Mouse (Mus musculus) liver, embryonic 14.5 days (tissue): ENCODE data around the gene Blnk. TPM values are rescaled to one million over a fixed set of nuclear protein-coding genes. Genes with fewer than 3 reads are reported as not detected.

Experiments
- ATAC-seq: fragments of 200-750 bp; cut with Nextera tagmentation; 2 replicates; pipeline ENCODE4 v1.8.0; 2017; ENCODE audit warnings: moderate number of reproducible peaks, mild to moderate bottlenecking, moderate library complexity; ENCODE audit not compliant: insufficient read depth
- DNase-seq, 3 experiments: peaks; one replicate each; pipeline ENCODE4 v3.0.0-alpha.2; 2012 to 2013; ENCODE audit warnings: low read depth in 3 of 3, low spot score in 3 of 3
- H3K27ac ChIP-seq: fragments of 300-500 bp; sonication (generic); 2 replicates; pipeline ENCODE4 v1.5.1; 2014; ENCODE audit warnings: moderate library complexity, mild to moderate bottlenecking, control low read depth, inconsistent platforms
- H3K27me3 ChIP-seq: fragments of 300-500 bp; sonication (generic); 2 replicates; pipeline ENCODE4 v1.6.1; 2014; ENCODE audit warnings: mild to moderate bottlenecking, low read length, moderate library complexity; ENCODE audit not compliant: control insufficient read depth, insufficient read depth
- H3K36me3 ChIP-seq: fragments of 300-500 bp; sonication (generic); replicated peaks from 2 replicates; pipeline ENCODE4 v1.6.1; 2014; ENCODE audit warnings: low read depth; ENCODE audit not compliant: control insufficient read depth, insufficient read depth
- H3K4me1 ChIP-seq, 2 experiments: fragments of 200-500 bp in 1 of 2; fragments of 300-500 bp in 1 of 2; sonication (generic) in 1 of 2; replicated peaks; 2 replicates each; pipeline ENCODE4 v1.6.1; 2012 to 2014; ENCODE audit warnings: antibody characterized with exemption in 1 of 2, inconsistent platforms in 1 of 2, low read length in 1 of 2; ENCODE audit not compliant: control insufficient read depth in 2 of 2, insufficient read depth in 2 of 2
- H3K4me2 ChIP-seq: fragments of 300-500 bp; sonication (generic); 2 replicates; pipeline ENCODE4 v1.6.1; 2014; ENCODE audit warnings: low read depth, mild to moderate bottlenecking, control low read depth, moderate library complexity
- H3K4me3 ChIP-seq, 2 experiments: fragments of 200-500 bp in 1 of 2; fragments of 300-500 bp in 1 of 2; sonication (generic) in 1 of 2; 2 replicates each; pipeline ENCODE4 v1.5.1; 2012 to 2014; ENCODE audit warnings: low read depth in 2 of 2, low read length in 2 of 2, mild to moderate bottlenecking in 2 of 2, control low read depth in 1 of 2, inconsistent platforms in 1 of 2, moderate library complexity in 1 of 2; ENCODE audit not compliant: insufficient read depth in 1 of 2
- H3K9ac ChIP-seq: fragments of 300-500 bp; sonication (generic); replicated peaks from 2 replicates; pipeline ENCODE4 v1.6.1; 2014; ENCODE audit warnings: mild to moderate bottlenecking, control low read depth, moderate library complexity
- H3K9me3 ChIP-seq: fragments of 300-500 bp; sonication (generic); 2 replicates; pipeline ENCODE4 v1.6.1; 2016; ENCODE audit warnings: low read length, mixed read lengths; ENCODE audit not compliant: control insufficient read depth
- CTCF ChIP-seq: IDR thresholded peaks from 2 replicates; pipeline ENCODE4 v1.5.1; 2016; ENCODE audit warnings: antibody characterized with exemption, low read depth, control low read depth
- EP300 ChIP-seq: IDR thresholded peaks from 2 replicates; pipeline ENCODE4 v1.6.1; 2016; ENCODE audit warnings: antibody characterized with exemption, low read depth
- WGBS: fragments of 180-500 bp; shearing (Covaris S2); extraction: QIAGEN DNeasy Blood & Tissue Kit; methylation state at CpG from one replicate; pipeline ENCODE4 v1.1.7; 2014; ENCODE audit not compliant: insufficient replicate concordance; 5-methylcytosine and 5-hydroxymethylcytosine counted together
- polyA plus RNA-seq, 2 experiments: library from polyadenylated mRNA; depleted of rRNA in 1 of 2; stranded (reverse) in 1 of 2; unstranded in 1 of 2; fragments of >200 nt; fragmentation: Nextera tagmentation in 1 of 2; extraction: Ambion mirVana in 1 of 2; gene quantifications; 2 replicates each; pipeline versions ENCODE4 v1.2.1 to v1.2.3; 2012 to 2014

Blnk gene
- polyA plus RNA-seq, 2 experiments = 0.45 to 0.71 TPM

DNA sequence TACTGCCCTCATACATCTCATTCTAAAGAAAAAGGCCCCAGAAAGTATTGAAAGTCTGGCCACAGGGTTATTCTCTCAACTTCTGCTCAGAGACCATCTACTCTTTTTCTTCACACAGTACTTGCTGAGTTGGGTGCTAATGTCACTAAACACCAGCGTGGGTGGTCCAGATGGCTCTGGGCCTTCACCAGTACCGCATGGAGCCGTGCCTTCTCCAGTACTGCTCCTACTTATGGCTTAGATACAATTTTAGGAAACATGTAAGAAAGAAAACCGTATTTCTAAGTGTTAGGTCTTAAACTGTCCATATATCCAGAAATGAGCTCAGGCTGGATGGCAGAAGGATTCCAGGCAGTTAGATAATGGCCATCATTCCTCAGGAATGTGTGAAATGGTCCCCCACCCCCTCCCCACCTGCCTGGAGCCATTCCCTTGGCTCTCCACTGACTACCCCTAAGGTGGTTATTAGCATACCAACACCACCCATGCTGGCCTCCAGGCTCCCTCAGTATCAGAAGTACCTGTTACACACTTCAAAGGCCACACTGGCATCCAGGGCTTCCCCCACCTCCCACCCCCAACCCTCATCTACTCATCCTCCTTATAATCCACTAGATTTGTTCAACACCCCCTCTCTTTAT lies 47.3 kb downstream of the Blnk start:
- no peak for ATAC-seq
- no peaks in the 10 kb centered on the region for H3K36me3 ChIP-seq
- 60% methylated on average over 4 of the region's 4 CpGs for WGBS

DNA sequence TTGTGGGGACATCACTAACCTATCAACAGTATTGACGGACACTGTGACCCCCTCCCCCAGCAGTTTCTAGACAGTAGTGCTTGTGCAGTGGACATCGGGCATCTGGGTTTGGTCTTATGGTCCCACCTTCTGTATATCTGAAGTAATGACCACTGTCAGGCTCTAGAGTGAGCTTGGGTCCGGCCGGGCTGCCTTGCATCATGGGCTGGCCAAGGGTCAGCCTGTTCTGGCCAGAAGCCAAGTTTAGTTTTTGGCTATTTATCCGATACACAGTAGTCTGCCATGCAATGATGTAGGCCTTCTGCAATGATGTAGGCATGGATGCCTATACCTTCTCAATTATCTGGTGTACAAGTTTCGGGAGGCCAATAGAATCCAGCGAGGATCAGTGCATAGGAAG lies 50.8 kb downstream of the Blnk start:
- H3K9me3 ChIP-seq = no peaks in the 10 kb centered on the region
- H3K4me2 ChIP-seq = no peak overlapping the region
- no peak overlapping the region for H3K27ac ChIP-seq
- 65% methylated on average over 7 of the region's 7 CpGs for WGBS
- no peaks in the 10 kb centered on the region for H3K27me3 ChIP-seq
- H3K9ac ChIP-seq = no peak overlapping the region
- H3K4me3 ChIP-seq = no peak overlapping the region
- DNase-seq = no peak
- H3K36me3 ChIP-seq = no peaks in the 10 kb centered on the region
- no peak for ATAC-seq
- TF ChIP-seq EP300 (no peak), CTCF (no peak)
- no peaks in the 10 kb centered on the region for H3K4me1 ChIP-seq

More for the DNA sequence above, 47.3 kb downstream of the Blnk start:
- no peak for DNase-seq
- Histone ChIP-seq H3K4me1 (no peaks in the 10 kb centered on the region), H3K27ac (no peak overlapping the region), H3K4me3 (no peak overlapping the region), H3K27me3 (no peaks in the 10 kb centered on the region), H3K9ac (no peak overlapping the region), H3K4me2 (no peak overlapping the region), H3K9me3 (no peaks in the 10 kb centered on the region)
- no peak for TF ChIP-seq EP300
- TF ChIP-seq CTCF = no peak

DNA sequence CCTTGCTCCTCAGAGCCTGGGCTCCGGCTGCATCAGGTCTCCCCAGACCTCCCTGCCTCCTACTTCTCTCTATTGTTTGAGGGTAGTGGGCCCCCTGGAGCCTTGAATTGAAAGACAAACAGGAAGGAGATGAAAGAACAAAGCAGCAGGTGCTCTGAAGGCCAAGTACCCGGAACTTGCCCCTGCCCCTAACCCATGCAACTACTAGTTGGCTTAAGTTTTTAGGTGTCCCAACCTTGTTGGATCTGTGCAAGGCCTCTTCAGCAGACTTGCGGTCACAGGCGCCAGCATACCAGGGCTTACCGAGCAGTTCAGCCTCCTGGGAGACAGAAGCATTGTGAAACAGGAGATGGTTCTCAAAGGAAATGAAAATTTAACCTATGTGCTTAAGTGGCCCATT lies 58.3 kb downstream of the Blnk start:
- Histone ChIP-seq H3K4me3 (no peak overlapping the region), H3K4me2 (no peak overlapping the region), H3K4me1 (no peaks in the 10 kb centered on the region), H3K36me3 (no peaks in the 10 kb centered on the region), H3K9me3 (no peaks in the 10 kb centered on the region), H3K27ac (no peak overlapping the region), H3K9ac (no peak overlapping the region), H3K27me3 (no peaks in the 10 kb centered on the region)
- no peak for TF ChIP-seq EP300
- ATAC-seq (no peak), DNase-seq (no peak)
- WGBS = 35% methylated on average over 5 of the region's 5 CpGs

- 50% methylated on average over 8 of the region's 8 CpGs for WGBS
- no peak for ATAC-seq
- no peak for TF ChIP-seq CTCF
- no peak for TF ChIP-seq EP300
Measured at GRCm38 (mm10) chr19:40935376-40935775, 59.0 kb downstream of the Blnk start.

DNA sequence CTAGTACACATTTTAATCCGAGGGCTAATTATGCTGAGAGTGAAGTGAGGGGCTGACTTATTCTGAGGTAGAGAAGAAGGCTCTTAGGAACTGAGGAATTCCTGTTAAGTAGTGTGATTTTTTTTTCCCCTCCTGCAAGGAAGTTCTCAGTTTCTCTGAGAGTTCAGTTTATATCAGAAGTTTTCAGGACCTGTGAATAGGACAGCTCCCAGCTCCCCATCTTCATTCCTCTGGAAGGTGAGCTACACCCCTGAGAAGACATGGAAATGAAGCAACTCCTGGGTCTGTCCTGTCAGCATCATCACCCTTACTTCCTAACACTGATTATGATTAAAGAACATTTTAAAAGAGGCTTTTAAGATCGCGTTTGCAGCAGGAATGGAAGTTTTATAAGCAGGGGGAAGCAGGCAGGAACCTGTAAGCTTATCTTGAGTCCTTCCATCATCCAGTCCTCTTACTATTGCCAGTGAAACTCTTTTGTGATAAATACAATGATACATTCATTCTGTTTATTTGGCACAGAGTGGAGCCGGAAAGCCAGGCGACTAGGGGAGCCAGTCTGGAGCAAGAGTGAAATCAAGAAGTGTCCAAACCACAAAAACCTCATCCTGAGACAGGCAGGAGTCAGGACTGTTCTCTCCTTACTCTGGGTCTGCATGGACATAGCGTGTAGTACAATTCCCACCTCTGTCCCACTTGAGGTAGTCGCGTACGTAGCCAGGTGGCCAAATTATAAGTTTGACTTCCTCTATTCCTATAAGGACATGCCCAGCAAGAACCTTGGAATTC lies 62.6 kb downstream of the Blnk start:
- Histone ChIP-seq H3K4me3 (no peak overlapping the region), H3K9ac (no peak overlapping the region), H3K4me1 (no peaks in the 10 kb centered on the region), H3K27me3 (no peaks in the 10 kb centered on the region), H3K4me2 (no peak overlapping the region), H3K27ac (no peak overlapping the region), H3K9me3 (no peaks in the 10 kb centered on the region), H3K36me3 (no peaks in the 10 kb centered on the region)
- ATAC-seq = no peak
- 42% methylated on average over 9 of the region's 9 CpGs for WGBS
- TF ChIP-seq CTCF (no peak), EP300 (no peak)
- DNase-seq = no peak

More at GRCm38 (mm10) chr19:40935376-40935775, 59.0 kb downstream of the Blnk start:
- Histone ChIP-seq H3K4me3 (no peak overlapping the region), H3K4me2 (no peak overlapping the region), H3K27me3 (no peaks in the 10 kb centered on the region), H3K9ac (no peak overlapping the region), H3K4me1 (no peaks in the 10 kb centered on the region), H3K27ac (no peak overlapping the region), H3K36me3 (no peaks in the 10 kb centered on the region), H3K9me3 (no peaks in the 10 kb centered on the region)
- no peak for DNase-seq
